Mouse (Mus musculus): ENCODE results near the gene Clic1. TPM values are rescaled to one million over a fixed set of nuclear protein-coding genes. Genes with fewer than 3 reads are reported as not detected.

The Clic1 gene
- polyA plus RNA-seq, 1 experiment from 2014 or later = 312 TPM

- no peak for ATAC-seq
- Histone ChIP-seq H3K4me1 (replicated peaks; ENCODE audit: control insufficient read depth, insufficient read depth, low read length) (no peaks in the 10 kb centered on the region), H3K4me3 (ENCODE audit: low read depth, low read length) (no peak overlapping the region), H3K27me3 (replicated peaks; ENCODE audit: control insufficient read depth, insufficient read depth, low read length) (no peaks in the 10 kb centered on the region), H3K9ac (ENCODE audit: low read depth, low read length) (no peak overlapping the region), H3K4me2 (replicated peaks; ENCODE audit: low read depth) (no peak overlapping the region), H3K9me3 (ENCODE audit: control insufficient read depth) (no peaks in the 10 kb centered on the region), H3K27ac (ENCODE audit: low read depth, low read length) (no peak overlapping the region), H3K36me3 (ENCODE audit: control insufficient read depth, insufficient read depth) (no peaks in the 10 kb centered on the region)
- 35% methylated on average over 6 of the region's 6 CpGs for WGBS
- no peak for TF ChIP-seq CTCF (IDR thresholded peaks at IDR 0.05; ENCODE audit: low read depth)
These were observed 14.9 kb upstream of the Clic1 start for GRCm38 (mm10) chr17:35034896-35035295.

- H3K9ac ChIP-seq (ENCODE audit: low read depth, low read length) = no peak overlapping the region
- 87% methylated on average over 11 of the region's 11 CpGs for WGBS
- H3K36me3 ChIP-seq (ENCODE audit: control insufficient read depth, insufficient read depth) = no peaks in the 10 kb centered on the region
- H3K27ac ChIP-seq (ENCODE audit: low read depth, low read length) = no peak overlapping the region
- H3K27me3 ChIP-seq (replicated peaks; ENCODE audit: control insufficient read depth, insufficient read depth, low read length) = no peaks in the 10 kb centered on the region
- H3K4me1 ChIP-seq (replicated peaks; ENCODE audit: control insufficient read depth, insufficient read depth, low read length) = no peaks in the 10 kb centered on the region
- no peak overlapping the region for H3K4me3 ChIP-seq (ENCODE audit: low read depth, low read length)
- no peak for ATAC-seq
- TF ChIP-seq CTCF (IDR thresholded peaks at IDR 0.05; ENCODE audit: low read depth) = no peak
- no peak overlapping the region for H3K4me2 ChIP-seq (replicated peaks; ENCODE audit: low read depth)
- H3K9me3 ChIP-seq (ENCODE audit: control insufficient read depth) = no peaks in the 10 kb centered on the region
These were observed 10.5 kb upstream of the Clic1 start for GRCm38 (mm10) chr17:35039121-35039873.

- H3K27ac ChIP-seq (ENCODE audit: low read depth, low read length) = no peak overlapping the region
- H3K4me1 ChIP-seq (replicated peaks; ENCODE audit: control insufficient read depth, insufficient read depth, low read length) = peaks cover 11% of the 10 kb centered on the region; the same call in 1 of the 2 replicates
- ATAC-seq = no peak
- TF ChIP-seq CTCF (IDR thresholded peaks at IDR 0.05; ENCODE audit: low read depth) = no peak
- no peak overlapping the region for H3K4me2 ChIP-seq (replicated peaks; ENCODE audit: low read depth)
- H3K9ac ChIP-seq (ENCODE audit: low read depth, low read length) = no peak overlapping the region
- no peak overlapping the region for H3K4me3 ChIP-seq (ENCODE audit: low read depth, low read length)
- no peaks in the 10 kb centered on the region for H3K27me3 ChIP-seq (replicated peaks; ENCODE audit: control insufficient read depth, insufficient read depth, low read length)
- no peaks in the 10 kb centered on the region for H3K36me3 ChIP-seq (ENCODE audit: control insufficient read depth, insufficient read depth)
- WGBS = 77% methylated on average over 4 of the region's 4 CpGs
- no peaks in the 10 kb centered on the region for H3K9me3 ChIP-seq (ENCODE audit: control insufficient read depth)
These were observed 6.0 kb upstream of the Clic1 start for GRCm38 (mm10) chr17:35043794-35044193.

GRCm38 (mm10) chr17:35044904-35045806 lies 4.6 kb upstream of the Clic1 start:
- no peak overlapping the region for H3K9ac ChIP-seq (ENCODE audit: low read depth, low read length)
- peak overlapping the region; percentile 51; the same call in 1 of the 2 replicates for H3K4me3 ChIP-seq (ENCODE audit: low read depth, low read length)
- no peaks in the 10 kb centered on the region for H3K36me3 ChIP-seq (ENCODE audit: control insufficient read depth, insufficient read depth)
- H3K9me3 ChIP-seq (ENCODE audit: control insufficient read depth) = no peaks in the 10 kb centered on the region
- peaks cover 11% of the 10 kb centered on the region for H3K4me1 ChIP-seq (replicated peaks; ENCODE audit: control insufficient read depth, insufficient read depth, low read length)
- ATAC-seq = no peak
- no peak for TF ChIP-seq CTCF (IDR thresholded peaks at IDR 0.05; ENCODE audit: low read depth)
- H3K4me2 ChIP-seq (replicated peaks; ENCODE audit: low read depth) = peak overlapping the region; percentile 94
- no peak overlapping the region for H3K27ac ChIP-seq (ENCODE audit: low read depth, low read length)
- whole genome bisulfite sequencing = 64% methylated on average over 7 of the region's 7 CpGs
- no peaks in the 10 kb centered on the region for H3K27me3 ChIP-seq (replicated peaks; ENCODE audit: control insufficient read depth, insufficient read depth, low read length)

- WGBS = 4% methylated on average over 46 of the region's 48 CpGs
- ATAC-seq = no peak
- Histone ChIP-seq H3K27me3 (replicated peaks; ENCODE audit: control insufficient read depth, insufficient read depth, low read length) (no peaks in the 10 kb centered on the region), H3K4me3 (ENCODE audit: low read depth, low read length) (peak overlapping the region; percentile 51), H3K9ac (ENCODE audit: low read depth, low read length) (peak overlapping the region; percentile 79), H3K4me2 (replicated peaks; ENCODE audit: low read depth) (peak overlapping the region; percentile 94), H3K27ac (ENCODE audit: low read depth, low read length) (peak overlapping the region; percentile 76), H3K9me3 (ENCODE audit: control insufficient read depth) (no peaks in the 10 kb centered on the region), H3K36me3 (ENCODE audit: control insufficient read depth, insufficient read depth) (no peaks in the 10 kb centered on the region), H3K4me1 (replicated peaks; ENCODE audit: control insufficient read depth, insufficient read depth, low read length) (peaks cover 11% of the 10 kb centered on the region)
- TF ChIP-seq CTCF (IDR thresholded peaks at IDR 0.05; ENCODE audit: low read depth) = no peak
These were observed 3.7 kb upstream of the Clic1 start for GRCm38 (mm10) chr17:35045807-35046680.
